21 mouse cellular contexts compared by ENCODE assay signal in the genomic region with DNA sequence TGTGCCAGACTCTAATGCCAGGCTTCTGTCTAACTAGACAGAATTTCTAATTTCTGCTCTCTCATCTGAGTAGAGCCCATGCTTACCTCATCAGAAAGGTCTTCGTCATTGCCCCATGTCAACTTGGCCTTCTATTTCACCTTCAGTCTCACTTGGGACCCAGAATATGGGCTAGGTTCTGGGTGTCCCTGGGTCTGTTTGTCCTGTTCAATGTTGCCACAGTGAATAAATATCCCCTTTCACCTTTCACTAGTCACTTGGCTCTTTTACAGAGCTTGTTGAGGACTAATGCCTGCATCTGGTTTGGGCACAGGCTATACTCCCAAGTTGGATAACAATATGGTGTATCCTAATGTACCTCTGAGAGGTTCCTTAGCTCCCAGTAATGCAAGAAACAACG. TPM values are rescaled to one million over a fixed set of nuclear protein-coding genes. Genes with fewer than 3 reads are reported as not detected.
DNase-seq lines count a peak whose midpoint lies in the region; ATAC-seq and TF ChIP-seq lines count a peak whose summit lies in the region.
"Had no signal": no experiment of that assay in that cellular context is flagged by ENCODE, and none has a peak within 500 bp of the region (broad histone marks: within the 10 kb centered on the region; RNA-seq: fewer than 3 reads in every experiment).

No protein-coding gene starts in this region.

- H3K4me3 ChIP-seq in liver, adult 2 months (ENCODE audit: insufficient read depth, low read depth, low read length), result no peak overlapping the region
- no peak overlapping the region for H3K4me3 ChIP-seq in liver, embryonic 12.5 days
- H3K4me3 ChIP-seq in liver, postnatal 0 days (ENCODE audit: low read depth, low read length), result no peak overlapping the region
- no peak overlapping the region for H3K4me3 ChIP-seq in liver, embryonic 11.5 days (ENCODE audit: low read depth, low read length)

- 40% methylated on average over 2 of the region's 2 CpGs for WGBS in liver, adult 2 months
- WGBS in liver, embryonic 12.5 days (ENCODE audit: insufficient replicate concordance), result 59% methylated on average over 2 of the region's 2 CpGs
- WGBS in liver, postnatal 0 days (ENCODE audit: insufficient replicate concordance), result 47% methylated on average over 2 of the region's 2 CpGs
- 65% methylated on average over 2 of the region's 2 CpGs for WGBS in liver, embryonic 11.5 days

- no peak overlapping the region for H3K27ac ChIP-seq in liver, adult 2 months (replicated peaks; ENCODE audit: insufficient read depth, low read depth, low read length)
- no peak overlapping the region for H3K27ac ChIP-seq in liver, embryonic 12.5 days
- H3K27ac ChIP-seq in liver, postnatal 0 days (ENCODE audit: low read depth), result no peak overlapping the region
- H3K27ac ChIP-seq in liver, embryonic 11.5 days (ENCODE audit: low read depth, low read length), result no peak overlapping the region

- no peak for TF ChIP-seq POLR2A in liver, adult 2 months (IDR thresholded peaks at IDR 0.05; ENCODE audit: extremely low read depth, insufficient read depth, low read length)

- H3K9me3 ChIP-seq in liver, embryonic 12.5 days (replicated peaks), result no peaks in the 10 kb centered on the region
- H3K9me3 ChIP-seq in liver, postnatal 0 days (ENCODE audit: low read length), result no peaks in the 10 kb centered on the region
- no peaks in the 10 kb centered on the region for H3K9me3 ChIP-seq in liver, embryonic 11.5 days (ENCODE audit: control insufficient read depth, low read length)
- H3K9me3 ChIP-seq: G1E had no signal

- no peak for TF ChIP-seq CTCF in liver, adult 2 months (IDR thresholded peaks at IDR 0.05; ENCODE audit: low read depth, low read length)
- TF ChIP-seq CTCF in liver, postnatal 0 days (IDR thresholded peaks at IDR 0.05; ENCODE audit: low read depth), result no peak

- no peaks in the 10 kb centered on the region for H3K4me1 ChIP-seq in liver, adult 2 months (ENCODE audit: control insufficient read depth, insufficient read depth, low read length)
- no peaks in the 10 kb centered on the region for H3K4me1 ChIP-seq in liver, embryonic 12.5 days
- peaks cover 3% of the 10 kb centered on the region; the same call in 1 of the 2 replicates for H3K4me1 ChIP-seq in liver, postnatal 0 days (ENCODE audit: insufficient read depth)
- no peaks in the 10 kb centered on the region for H3K4me1 ChIP-seq in liver, embryonic 11.5 days (replicated peaks; ENCODE audit: control insufficient read depth, insufficient read depth, low read length)

- no peaks in the 10 kb centered on the region for H3K27me3 ChIP-seq in liver, adult 2 months (ENCODE audit: control insufficient read depth, insufficient read depth, low read length)
- no peaks in the 10 kb centered on the region for H3K27me3 ChIP-seq in liver, embryonic 12.5 days (replicated peaks)
- no peaks in the 10 kb centered on the region for H3K27me3 ChIP-seq in liver, postnatal 0 days (ENCODE audit: insufficient read depth, low read length)
- H3K27me3 ChIP-seq in liver, embryonic 11.5 days (replicated peaks; ENCODE audit: control insufficient read depth, insufficient read depth, low read length), result no peaks in the 10 kb centered on the region
- H3K27me3 ChIP-seq: CH12.LX, Patski had no signal

- H3K4me2 ChIP-seq in liver, embryonic 12.5 days, result no peak overlapping the region
- H3K4me2 ChIP-seq in liver, postnatal 0 days (ENCODE audit: low read depth, low read length), result no peak overlapping the region
- H3K4me2 ChIP-seq in liver, embryonic 11.5 days, result no peak overlapping the region

- peak; percentile 76 for DNase-seq in liver, adult 2 months (ENCODE audit: extremely low read depth, low read depth, low spot score)
- DNase-seq in liver, postnatal 0 days, result no peak
- DNase-seq in liver, embryonic 11.5 days (ENCODE audit: low spot score), result no peak
- DNase-seq: adrenal gland, adult 2 months; adrenal gland, adult 8-10 months; adrenal gland, postnatal 10 days; adrenal gland, postnatal 14 days; adrenal gland, postnatal 25 days; adrenal gland, postnatal 36 days; B cell, adult 2 months; cerebellum, adult 11 months; cerebellum, adult 11-12 months; cerebellum, adult 18-20 months had no signal

- H3K36me3 ChIP-seq in liver, adult 2 months (ENCODE audit: control insufficient read depth, insufficient read depth, low read length), result no peaks in the 10 kb centered on the region
- no peaks in the 10 kb centered on the region for H3K36me3 ChIP-seq in liver, embryonic 12.5 days
- H3K36me3 ChIP-seq in liver, postnatal 0 days (replicated peaks; ENCODE audit: insufficient read depth, low read length), result no peaks in the 10 kb centered on the region
- no peaks in the 10 kb centered on the region for H3K36me3 ChIP-seq in liver, embryonic 11.5 days (ENCODE audit: control insufficient read depth, insufficient read depth, low read length)
- H3K36me3 ChIP-seq: G1E had no signal

- H3K79me2 ChIP-seq in liver, adult 2 months (ENCODE audit: control insufficient read depth, insufficient read depth, low read length), result no peaks in the 10 kb centered on the region

- H3K9ac ChIP-seq in liver, adult 2 months (ENCODE audit: low read depth, low read length), result no peak overlapping the region
- no peak overlapping the region for H3K9ac ChIP-seq in liver, embryonic 12.5 days
- no peak overlapping the region for H3K9ac ChIP-seq in liver, postnatal 0 days (replicated peaks)
- H3K9ac ChIP-seq in liver, embryonic 11.5 days (ENCODE audit: low read depth, low read length), result no peak overlapping the region

- no peak for ATAC-seq in liver, embryonic 12.5 days
- peak; percentile 59 for ATAC-seq in liver, postnatal 0 days
- ATAC-seq in liver, embryonic 11.5 days (replicated peaks; ENCODE audit: low FRiP score), result no peak
- ATAC-seq: activated CD4-positive, CD25-positive, alpha-beta regulatory T cell, adult 4 months; CD4-positive, CD25-positive, alpha-beta regulatory T cell, adult 4 months; Patski had no signal

- TF ChIP-seq EP300 in liver, postnatal 0 days (IDR thresholded peaks at IDR 0.05; ENCODE audit: low read depth), result no peak

RNA-seq across cellular contexts. Expression of gene Dcdc2a, which starts 16.3 kb away (rescaled TPM):
- 0.83 and 0.94 TPM in 2 replicates for total RNA-seq in liver, adult 2 months (2014; rRNA removed)
- polyA plus RNA-seq in liver, adult 2 months (2012; rRNA removed), result 0.29 TPM in 2 replicates
- polyA plus RNA-seq in liver, embryonic 12.5 days (2016; fragmentation: Nextera tagmentation; extraction: Ambion mirVana), result 0.13 and 0.15 TPM in 2 replicates
- polyA plus RNA-seq in liver, postnatal 0 days (2015; fragmentation: Nextera tagmentation; extraction: Ambion mirVana), result 1.2 and 1.5 TPM in 2 replicates
- 0.30 and 0.48 TPM in 2 replicates for polyA plus RNA-seq in liver, embryonic 11.5 days (2014; fragmentation: Nextera tagmentation; extraction: Ambion mirVana)
- total RNA-seq: CH12.LX, MEL had no signal
- polyA plus RNA-seq: activated CD4-positive, CD25-positive, alpha-beta regulatory T cell, adult 4 months; adrenal gland, adult 2 months; C2C12; CD4-positive, CD25-positive, alpha-beta regulatory T cell, adult 4 months; G1E had no signal

RNA-seq across cellular contexts. Expression of gene Mrs2, which starts 19.3 kb away (rescaled TPM):
- 13.7 and 18.3 TPM in 2 replicates for total RNA-seq in liver, adult 2 months (2014; rRNA removed)
- polyA plus RNA-seq in liver, adult 2 months (2012; rRNA removed), result 7.6 and 11.3 TPM in 2 replicates
- polyA plus RNA-seq in liver, embryonic 12.5 days (2016; fragmentation: Nextera tagmentation; extraction: Ambion mirVana), result 18.3 and 18.7 TPM in 2 replicates
- 5.1 and 6.3 TPM in 2 replicates for polyA plus RNA-seq in liver, postnatal 0 days (2015; fragmentation: Nextera tagmentation; extraction: Ambion mirVana)
- polyA plus RNA-seq in liver, embryonic 11.5 days (2014; fragmentation: Nextera tagmentation; extraction: Ambion mirVana), result 21.3 and 21.8 TPM in 2 replicates
